Mouse (Mus musculus): ENCODE results near the gene Nucks1. TPM values are rescaled to one million over a fixed set of nuclear protein-coding genes. Genes with fewer than 3 reads are reported as not detected.

Nucks1 gene
- polyA plus RNA-seq, 1 experiment from 2014 or later, result 19.1 TPM

DNA sequence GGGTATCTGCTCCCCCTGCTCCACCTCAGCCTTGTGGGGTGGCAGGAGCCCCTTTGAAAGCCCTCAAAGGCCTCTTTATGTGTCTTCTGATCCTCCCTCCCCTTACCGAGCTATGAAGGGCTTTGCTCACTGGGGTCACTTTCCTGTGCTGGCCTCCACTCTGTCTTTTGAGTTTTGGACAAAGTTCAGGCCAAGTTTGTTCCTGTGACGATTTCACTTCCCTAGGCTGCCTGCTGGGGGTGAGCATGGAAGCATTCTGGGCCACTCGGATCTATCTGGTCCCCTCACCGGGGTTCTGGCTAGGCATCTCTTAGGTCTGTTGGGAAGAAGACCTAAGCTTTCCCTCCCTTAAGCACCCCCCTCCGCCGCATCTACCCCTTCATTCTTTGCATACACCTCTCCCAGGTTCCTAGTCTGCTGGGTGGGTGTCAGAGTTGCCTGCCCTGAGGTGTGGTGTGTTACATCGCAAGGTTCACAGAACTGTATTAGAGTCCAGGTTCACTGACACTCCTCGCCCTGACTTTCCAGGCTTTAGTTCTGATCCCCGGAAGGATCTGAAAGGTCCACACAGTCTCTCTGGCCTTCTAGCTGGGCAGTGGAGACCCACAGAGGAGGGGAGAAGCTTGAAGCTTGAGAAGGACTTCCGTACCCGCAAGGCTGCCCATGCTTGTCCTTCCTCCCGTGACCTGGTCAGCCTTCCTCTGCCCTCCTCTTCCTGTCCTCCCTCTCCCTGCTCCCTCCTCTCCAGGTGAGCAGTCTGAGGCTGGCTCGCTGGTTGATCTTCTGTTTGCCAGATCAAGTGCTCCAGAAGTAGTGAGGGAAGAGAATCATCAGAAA lies 62.4 kb downstream of the Nucks1 start:
- no peaks in the 10 kb centered on the region for H3K27me3 ChIP-seq (replicated peaks; ENCODE audit: insufficient read depth, low read length)
- TF ChIP-seq EP300 (IDR thresholded peaks at IDR 0.05) (no peak), CTCF (IDR thresholded peaks at IDR 0.05) (no peak)
- H3K27ac ChIP-seq (ENCODE audit: low read length), result no peak overlapping the region
- no peaks in the 10 kb centered on the region for H3K9me3 ChIP-seq (ENCODE audit: low read length)
- no peak overlapping the region for H3K9ac ChIP-seq (replicated peaks; ENCODE audit: low read depth)
- no peaks in the 10 kb centered on the region for H3K36me3 ChIP-seq (ENCODE audit: insufficient read depth, low read length)
- 37% methylated on average over 13 of the region's 13 CpGs for WGBS
- H3K4me2 ChIP-seq (replicated peaks; ENCODE audit: low read depth, low read length), result no peak overlapping the region
- no peak for ATAC-seq
- H3K4me1 ChIP-seq (ENCODE audit: insufficient read depth, low read depth, low read length), result peaks cover 4% of the 10 kb centered on the region; the same call in 1 of the 2 replicates
- no peak for DNase-seq (ENCODE audit: low spot score)
- no peak overlapping the region for H3K4me3 ChIP-seq (ENCODE audit: low read depth, low read length)

DNA sequence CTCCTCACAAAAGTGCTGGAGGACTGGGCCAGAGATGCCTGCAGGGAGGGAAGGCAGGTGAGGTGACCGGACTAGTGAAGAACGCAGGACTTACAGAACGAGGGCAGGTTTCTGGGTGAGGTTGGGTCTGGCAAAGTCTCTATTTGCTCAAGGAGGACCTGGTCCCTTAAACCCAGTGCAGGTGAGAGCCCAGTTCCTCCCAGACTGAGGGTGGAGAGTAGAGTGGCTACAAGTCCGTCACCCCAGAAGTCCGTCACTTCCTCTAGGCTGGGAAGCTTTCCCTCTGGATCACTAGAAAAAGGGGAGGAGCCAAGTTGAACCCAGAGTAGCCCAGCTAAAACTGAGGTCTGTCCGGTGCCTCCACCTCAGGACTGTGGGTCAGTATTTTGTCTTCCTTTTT lies 63.7 kb downstream of the Nucks1 start:
- no peaks in the 10 kb centered on the region for H3K36me3 ChIP-seq (ENCODE audit: insufficient read depth, low read length)
- no peak for TF ChIP-seq CTCF (IDR thresholded peaks at IDR 0.05)
- TF ChIP-seq EP300 (IDR thresholded peaks at IDR 0.05), result no peak
- no peak overlapping the region for H3K4me3 ChIP-seq (ENCODE audit: low read depth, low read length)
- WGBS, result 53% methylated on average over 6 of the region's 6 CpGs
- no peaks in the 10 kb centered on the region for H3K9me3 ChIP-seq (ENCODE audit: low read length)
- H3K27me3 ChIP-seq (replicated peaks; ENCODE audit: insufficient read depth, low read length), result no peaks in the 10 kb centered on the region
- H3K4me1 ChIP-seq (ENCODE audit: insufficient read depth, low read depth, low read length), result peaks cover 6% of the 10 kb centered on the region
- peak; percentile 71 for ATAC-seq
- no peak overlapping the region for H3K4me2 ChIP-seq (replicated peaks; ENCODE audit: low read depth, low read length)
- H3K9ac ChIP-seq (replicated peaks; ENCODE audit: low read depth), result no peak overlapping the region
- peak; percentile 65 for DNase-seq (ENCODE audit: low spot score)
- H3K27ac ChIP-seq (ENCODE audit: low read length), result 0 out of 2 replicates have a peak overlapping the region, but pooled peaks have one; percentile 14

DNA sequence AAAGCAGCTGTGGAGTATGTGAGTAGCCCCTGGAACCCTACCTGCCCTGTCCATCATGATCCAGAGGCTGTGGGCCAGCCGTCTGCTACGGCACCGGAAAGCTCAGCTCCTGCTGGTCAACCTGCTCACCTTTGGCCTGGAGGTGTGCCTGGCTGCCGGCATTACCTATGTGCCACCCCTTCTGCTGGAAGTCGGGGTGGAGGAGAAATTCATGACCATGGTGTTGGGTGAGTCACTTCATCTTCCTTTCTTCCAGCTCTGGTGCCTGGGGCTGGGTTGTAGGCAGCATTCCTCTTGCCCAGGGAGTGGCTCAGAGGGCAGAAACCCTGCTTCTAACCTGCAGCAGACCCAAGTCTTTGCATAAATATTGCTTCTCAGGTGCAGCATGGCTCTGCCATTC lies 66.6 kb downstream of the Nucks1 start:
- TF ChIP-seq CTCF (IDR thresholded peaks at IDR 0.05), result no peak
- TF ChIP-seq EP300 (IDR thresholded peaks at IDR 0.05), result no peak
- DNase-seq (ENCODE audit: low spot score) (peak; percentile 41), ATAC-seq (peak; percentile 40)
- no peaks in the 10 kb centered on the region for H3K9me3 ChIP-seq (ENCODE audit: low read length)
- no peaks in the 10 kb centered on the region for H3K27me3 ChIP-seq (replicated peaks; ENCODE audit: insufficient read depth, low read length)
- H3K36me3 ChIP-seq (ENCODE audit: insufficient read depth, low read length), result no peaks in the 10 kb centered on the region
- no peak overlapping the region for H3K4me3 ChIP-seq (ENCODE audit: low read depth, low read length)
- no peak overlapping the region for H3K4me2 ChIP-seq (replicated peaks; ENCODE audit: low read depth, low read length)
- 82% methylated on average over 5 of the region's 5 CpGs for WGBS
- H3K27ac ChIP-seq (ENCODE audit: low read length), result no peak overlapping the region; the same call in 1 of the 2 replicates
- H3K9ac ChIP-seq (replicated peaks; ENCODE audit: low read depth), result no peak overlapping the region
- H3K4me1 ChIP-seq (ENCODE audit: insufficient read depth, low read depth, low read length), result peaks cover 8% of the 10 kb centered on the region

DNA sequence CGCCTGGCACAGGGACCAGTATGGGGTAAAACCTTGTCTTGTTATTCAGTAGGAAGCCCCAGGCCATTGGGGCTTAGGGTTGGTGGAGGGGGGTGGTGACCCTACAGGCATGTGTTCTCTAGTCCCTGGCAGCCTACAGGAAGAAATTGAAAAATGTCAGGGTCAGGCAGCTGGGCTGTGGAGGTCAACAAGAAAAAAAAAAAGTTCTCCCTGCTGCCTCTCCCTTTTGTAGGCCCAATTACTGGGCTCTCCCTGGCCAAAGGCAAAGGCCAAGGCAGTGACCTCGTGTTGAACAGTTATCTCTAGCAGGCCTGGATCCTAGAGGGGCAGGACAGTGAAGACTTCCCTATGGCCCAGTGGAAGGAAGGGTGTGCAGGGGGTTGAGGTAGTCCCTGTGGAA lies 70.1 kb downstream of the Nucks1 start:
- H3K27ac ChIP-seq (ENCODE audit: low read length), result no peak overlapping the region
- TF ChIP-seq CTCF (IDR thresholded peaks at IDR 0.05) (no peak), EP300 (IDR thresholded peaks at IDR 0.05) (no peak)
- ATAC-seq (no peak), DNase-seq (ENCODE audit: low spot score) (no peak)
- H3K4me3 ChIP-seq (ENCODE audit: low read depth, low read length), result no peak overlapping the region
- H3K9ac ChIP-seq (replicated peaks; ENCODE audit: low read depth), result no peak overlapping the region
- H3K36me3 ChIP-seq (ENCODE audit: insufficient read depth, low read length), result no peaks in the 10 kb centered on the region
- H3K4me2 ChIP-seq (replicated peaks; ENCODE audit: low read depth, low read length), result no peak overlapping the region
- H3K4me1 ChIP-seq (ENCODE audit: insufficient read depth, low read depth, low read length), result peaks cover 5% of the 10 kb centered on the region; the same call in 1 of the 2 replicates
- H3K27me3 ChIP-seq (replicated peaks; ENCODE audit: insufficient read depth, low read length), result no peaks in the 10 kb centered on the region
- no peaks in the 10 kb centered on the region for H3K9me3 ChIP-seq (ENCODE audit: low read length)
- 49% methylated on average over 2 of the region's 2 CpGs for WGBS

DNA sequence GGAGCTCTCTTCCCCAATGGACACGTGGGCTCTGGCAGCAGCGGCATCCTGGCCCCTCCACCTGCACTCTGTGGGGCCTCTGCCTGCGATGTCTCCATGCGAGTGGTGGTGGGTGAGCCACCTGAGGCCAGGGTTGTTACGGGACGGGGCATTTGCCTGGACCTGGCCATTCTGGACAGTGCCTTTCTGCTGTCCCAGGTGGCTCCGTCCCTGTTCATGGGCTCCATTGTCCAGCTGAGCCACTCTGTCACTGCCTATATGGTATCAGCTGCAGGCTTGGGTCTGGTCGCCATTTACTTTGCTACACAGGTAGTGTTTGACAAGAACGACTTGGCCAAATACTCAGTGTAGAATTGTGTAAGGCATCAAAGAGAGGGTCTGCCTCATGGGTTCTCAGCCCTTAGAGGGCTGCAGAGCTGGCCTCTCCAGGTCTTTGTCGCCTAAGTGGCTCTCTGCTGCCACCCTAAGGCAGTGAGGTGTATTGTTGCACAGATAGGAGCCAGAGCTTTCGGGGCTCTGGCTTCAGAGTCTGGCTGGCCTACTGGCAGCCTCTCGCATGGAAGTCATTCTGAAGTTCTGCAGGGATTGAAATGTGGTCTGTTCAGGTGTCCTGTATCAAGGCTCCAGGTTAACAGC lies 71.2 kb downstream of the Nucks1 start:
- DNase-seq (ENCODE audit: low spot score) (peak; percentile 81), ATAC-seq (peak; percentile 66)
- TF ChIP-seq EP300 (IDR thresholded peaks at IDR 0.05), result no peak
- TF ChIP-seq CTCF (IDR thresholded peaks at IDR 0.05), result peak; percentile 91
- Histone ChIP-seq H3K9ac (replicated peaks; ENCODE audit: low read depth) (no peak overlapping the region), H3K9me3 (ENCODE audit: low read length) (no peaks in the 10 kb centered on the region), H3K36me3 (ENCODE audit: insufficient read depth, low read length) (no peaks in the 10 kb centered on the region), H3K4me1 (ENCODE audit: insufficient read depth, low read depth, low read length) (peaks cover 5% of the 10 kb centered on the region; the same call in 1 of the 2 replicates), H3K27ac (ENCODE audit: low read length) (no peak overlapping the region), H3K4me3 (ENCODE audit: low read depth, low read length) (no peak overlapping the region), H3K27me3 (replicated peaks; ENCODE audit: insufficient read depth, low read length) (no peaks in the 10 kb centered on the region), H3K4me2 (replicated peaks; ENCODE audit: low read depth, low read length) (no peak overlapping the region)
- 46% methylated on average over 12 of the region's 12 CpGs for WGBS

DNA sequence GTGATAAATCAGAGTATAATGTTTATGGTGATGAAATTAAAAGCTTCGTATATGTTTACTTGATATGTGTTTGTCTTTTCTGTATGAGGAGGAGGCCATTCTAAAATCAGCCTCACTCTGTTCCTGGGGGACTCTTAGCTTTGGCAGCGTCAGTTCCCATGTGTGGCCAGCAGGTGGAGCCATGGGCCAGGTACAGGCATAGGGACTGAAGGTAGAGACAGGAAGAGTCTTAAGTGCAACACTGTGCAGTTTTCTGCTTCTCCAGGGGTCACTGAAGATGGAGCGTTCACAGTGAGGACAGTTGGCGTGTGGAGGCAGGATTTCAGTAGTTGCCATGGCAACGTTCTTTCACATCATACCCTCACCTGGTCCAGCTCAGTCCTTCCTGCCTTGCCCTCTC lies 72.6 kb downstream of the Nucks1 start:
- 8% methylated on average over 5 of the region's 5 CpGs for WGBS
- Histone ChIP-seq H3K4me1 (ENCODE audit: insufficient read depth, low read depth, low read length) (peaks cover 5% of the 10 kb centered on the region; the same call in 1 of the 2 replicates), H3K4me3 (ENCODE audit: low read depth, low read length) (no peak overlapping the region), H3K9me3 (ENCODE audit: low read length) (no peaks in the 10 kb centered on the region), H3K27me3 (replicated peaks; ENCODE audit: insufficient read depth, low read length) (no peaks in the 10 kb centered on the region), H3K9ac (replicated peaks; ENCODE audit: low read depth) (no peak overlapping the region), H3K27ac (ENCODE audit: low read length) (no peak overlapping the region), H3K4me2 (replicated peaks; ENCODE audit: low read depth, low read length) (no peak overlapping the region), H3K36me3 (ENCODE audit: insufficient read depth, low read length) (no peaks in the 10 kb centered on the region)
- peak; percentile 79 for DNase-seq (ENCODE audit: low spot score)
- peak; percentile 59 for ATAC-seq
- peak; percentile 98 for TF ChIP-seq CTCF (IDR thresholded peaks at IDR 0.05)
- TF ChIP-seq EP300 (IDR thresholded peaks at IDR 0.05), result no peak

Data from lung, postnatal 0 days (tissue).